Comparison of ENCODE assay signal across 12 mouse cellular contexts in the genomic region with DNA sequence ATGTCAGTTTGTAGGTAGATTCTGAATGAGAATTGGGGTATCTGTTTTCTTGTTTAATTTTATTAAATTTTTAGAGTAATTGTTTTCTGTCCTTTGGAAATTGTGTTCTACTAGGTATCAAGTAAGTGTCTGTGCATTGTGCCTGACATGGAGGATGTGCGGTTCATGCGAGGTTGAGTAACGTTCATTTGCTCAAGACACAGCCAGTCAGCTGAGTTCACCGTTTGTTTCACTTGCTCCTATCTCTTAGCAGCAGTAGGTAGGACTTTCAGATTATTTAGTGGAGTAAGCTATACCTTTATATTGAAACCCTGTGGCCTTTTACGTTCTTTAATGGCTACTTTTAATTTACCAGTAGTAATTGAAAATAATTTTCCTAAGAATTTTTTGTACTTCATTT.
"Had no signal": no experiment of that assay in that cellular context is flagged by ENCODE, and none has a peak within 500 bp of the region (broad histone marks: within the 10 kb centered on the region; RNA-seq: fewer than 3 reads in every experiment).

No protein-coding gene starts in this region.

- ATAC-seq: liver, postnatal 0 days; lung, postnatal 0 days; midbrain, embryonic 16.5 days had no signal

- DNase-seq: liver, postnatal 0 days; lung, adult 2 months; lung, postnatal 14 days; lung, postnatal 36 days; midbrain, embryonic 14.5 days; retina, postnatal 1 day; right cerebral cortex, adult 18-20 months; right cerebral cortex, postnatal 14 days; thymus, adult 2 months; thymus, postnatal 36 days had no signal
